Mouse (Mus musculus) ES-E14 (cell line): ENCODE data around the gene Pam. TPM values are rescaled to one million over a fixed set of nuclear protein-coding genes. Genes with fewer than 3 reads are reported as not detected.

Experiments
- DNase-seq: peaks from one replicate; pipeline ENCODE4 v3.0.0-alpha.2; 2013; ENCODE audit warnings: low read depth, low spot score
- H3K27ac ChIP-seq: 2 replicates; pipeline ENCODE4 v1.5.1; 2012; ENCODE audit warnings: low read depth, mild to moderate bottlenecking, low read length, moderate library complexity, mixed read lengths; ENCODE audit not compliant: poor library complexity, insufficient read depth, severe bottlenecking
- H3K36me3 ChIP-seq: 2 replicates; pipeline ENCODE4 v1.6.1; 2012; ENCODE audit warnings: mild to moderate bottlenecking, low read length, moderate library complexity, mixed read lengths; ENCODE audit not compliant: control insufficient read depth, poor library complexity, insufficient read depth, severe bottlenecking
- H3K4me1 ChIP-seq, 2 experiments: fragments of 150-350 bp in 1 of 2; sonication (generic) in 1 of 2; 2 replicates each; pipeline ENCODE4 v1.6.1; 2012; ENCODE audit warnings: low read length in 2 of 2, mild to moderate bottlenecking in 1 of 2, mixed read lengths in 1 of 2; ENCODE audit not compliant: control insufficient read depth in 2 of 2, insufficient read depth in 2 of 2, poor library complexity in 1 of 2
- H3K4me3 ChIP-seq, 2 experiments: fragments of 150-350 bp in 1 of 2; sonication (generic) in 1 of 2; 2 replicates each; pipeline ENCODE4 v1.5.1; 2012; ENCODE audit warnings: low read length in 2 of 2, low read depth in 1 of 2, mild to moderate bottlenecking in 1 of 2, mixed read lengths in 1 of 2; ENCODE audit not compliant: insufficient read depth in 1 of 2, poor library complexity in 1 of 2, severe bottlenecking in 1 of 2
- H3K9ac ChIP-seq: 2 replicates; pipeline ENCODE4 v1.6.1; 2012; ENCODE audit warnings: low read depth, mild to moderate bottlenecking, low read length, mixed read lengths; ENCODE audit not compliant: poor library complexity, insufficient read depth, severe bottlenecking
- H3K9me3 ChIP-seq: fragments of 150-350 bp; sonication (generic); 2 replicates; pipeline ENCODE4 v1.6.1; 2012; ENCODE audit warnings: low read depth, mild to moderate bottlenecking, low read length; ENCODE audit not compliant: control insufficient read depth, insufficient read depth
- CHD2 ChIP-seq: IDR thresholded peaks from 2 replicates; pipeline ENCODE4 v1.6.1; 2014; ENCODE audit warnings: mild to moderate bottlenecking, low read depth, low read length, inconsistent platforms
- HCFC1 ChIP-seq: IDR thresholded peaks from 2 replicates; pipeline ENCODE4 v1.6.1; 2012; ENCODE audit warnings: low read length, inconsistent platforms, borderline replicate concordance; ENCODE audit not compliant: insufficient read depth
- MAFK ChIP-seq: IDR thresholded peaks from 2 replicates; pipeline ENCODE4 v1.6.1; 2014; ENCODE audit warnings: mild to moderate bottlenecking, low read depth, low read length, inconsistent platforms; ENCODE audit not compliant: insufficient read depth
- ZC3H11A ChIP-seq: IDR thresholded peaks from 2 replicates; pipeline ENCODE4 v1.6.1; 2012; ENCODE audit warnings: low read depth, mild to moderate bottlenecking, inconsistent platforms, low read length, borderline replicate concordance
- ZNF384 ChIP-seq: IDR thresholded peaks from 2 replicates; pipeline ENCODE4 v1.6.1; 2012; ENCODE audit warnings: low read depth, low read length, inconsistent platforms
- in situ Hi-C, 2 experiments: fragments of 600-800 bp; cut with MboI; formaldehyde crosslinking; loops; one replicate each; pipeline ENCODE4 v1.15.1; 2025; ENCODE audit warnings: low sequenced_read_pairs in 2 of 2, inconsistent platforms in 1 of 2; ENCODE audit not compliant: unreplicated experiment in 2 of 2
- total RNA-seq: library from RNA; depleted of rRNA; stranded (reverse); fragments of 300-350 nt; gene quantifications from 2 replicates; pipeline ENCODE4 v1.2.3, GENCODE M21; 2012

The Pam gene
- total RNA-seq, 1 experiment = 16.0 TPM

- TF ChIP-seq ZNF384 (no peak), ZC3H11A (no peak), HCFC1 (no peak), MAFK (no peak), CHD2 (no peak)
- Histone ChIP-seq H3K4me3 (no peak overlapping the region), H3K9me3 (no peaks in the 10 kb centered on the region), H3K27ac (no peak overlapping the region), H3K4me1 (no peaks in the 10 kb centered on the region), H3K9ac (no peak overlapping the region), H3K36me3 (no peaks in the 10 kb centered on the region)
- in situ Hi-C loops = no loop called here
- no peak for DNase-seq
Observed at GRCm38 (mm10) chr1:98107599-98107998, 12.2 kb upstream of the Pam start.

- H3K4me3 ChIP-seq = no peak overlapping the region
- H3K27ac ChIP-seq = no peak overlapping the region
- in situ Hi-C loops = no loop called here
- TF ChIP-seq ZC3H11A (no peak), ZNF384 (no peak), CHD2 (no peak), MAFK (no peak), HCFC1 (no peak)
- DNase-seq = no peak
- H3K36me3 ChIP-seq = no peaks in the 10 kb centered on the region
- H3K4me1 ChIP-seq = no peaks in the 10 kb centered on the region
- H3K9ac ChIP-seq = no peak overlapping the region
- no peaks in the 10 kb centered on the region for H3K9me3 ChIP-seq
Observed at GRCm38 (mm10) chr1:98099441-98099840, 4.0 kb upstream of the Pam start.

- no peaks in the 10 kb centered on the region for H3K4me1 ChIP-seq
- no peaks in the 10 kb centered on the region for H3K36me3 ChIP-seq
- H3K9ac ChIP-seq = no peak overlapping the region
- no peak for TF ChIP-seq CHD2
- TF ChIP-seq ZC3H11A = no peak
- TF ChIP-seq MAFK = no peak
- TF ChIP-seq ZNF384 = no peak
- TF ChIP-seq HCFC1 = no peak
- in situ Hi-C loops = no loop called here
- no peak for DNase-seq
- no peaks in the 10 kb centered on the region for H3K9me3 ChIP-seq
- H3K4me3 ChIP-seq = no peak overlapping the region
- H3K27ac ChIP-seq = no peak overlapping the region
Observed at GRCm38 (mm10) chr1:98097957-98098729, 2.7 kb upstream of the Pam start.

- DNase-seq = no peak
- H3K9me3 ChIP-seq = no peaks in the 10 kb centered on the region
- H3K27ac ChIP-seq = no peak overlapping the region
- no peak overlapping the region for H3K4me3 ChIP-seq
- H3K4me1 ChIP-seq = no peaks in the 10 kb centered on the region
- TF ChIP-seq MAFK (no peak), CHD2 (no peak), ZNF384 (no peak), ZC3H11A (no peak), HCFC1 (no peak)
- H3K36me3 ChIP-seq = no peaks in the 10 kb centered on the region
- no peak overlapping the region for H3K9ac ChIP-seq
- in situ Hi-C loops = no loop called here
Observed at GRCm38 (mm10) chr1:98096396-98096935, 1.0 kb upstream of the Pam start.
